Mouse (Mus musculus) hindbrain, embryonic 14.5 days (tissue): ENCODE measurements around the gene Cc2d2a. TPM values are rescaled to one million over a fixed set of nuclear protein-coding genes. Genes with fewer than 3 reads are reported as not detected.

ENCODE experiments used
- ATAC-seq: fragments of 200-750 bp; cut with Nextera tagmentation; 2 replicates; pipeline ENCODE4 v1.8.0; 2017; ENCODE audit warnings: moderate number of reproducible peaks, mild to moderate bottlenecking, moderate TSS enrichment, moderate library complexity; ENCODE audit not compliant: low FRiP score
- DNase-seq: peaks from one replicate; pipeline ENCODE4 v3.0.0-alpha.2; 2015; ENCODE audit warnings: low spot score
- H3K27ac ChIP-seq: fragments of 300-500 bp; sonication (generic); 2 replicates; pipeline ENCODE4 v1.5.1; 2014; ENCODE audit warnings: mild to moderate bottlenecking, moderate library complexity
- H3K27me3 ChIP-seq: fragments of 300-500 bp; sonication (generic); 2 replicates; pipeline ENCODE4 v1.6.1; 2014; ENCODE audit warnings: mild to moderate bottlenecking, low read length, mixed read lengths; ENCODE audit not compliant: control insufficient read depth, insufficient read depth
- H3K36me3 ChIP-seq: fragments of 300-500 bp; sonication (generic); replicated peaks from 2 replicates; pipeline ENCODE4 v1.6.1; 2014; ENCODE audit not compliant: control insufficient read depth, insufficient read depth
- H3K4me1 ChIP-seq: fragments of 300-500 bp; sonication (generic); replicated peaks from 2 replicates; pipeline ENCODE4 v1.6.1; 2014; ENCODE audit warnings: antibody characterized with exemption, low read length, mixed read lengths; ENCODE audit not compliant: control insufficient read depth, insufficient read depth
- H3K4me2 ChIP-seq: fragments of 300-500 bp; sonication (generic); replicated peaks from 2 replicates; pipeline ENCODE4 v1.6.1; 2014; ENCODE audit warnings: mild to moderate bottlenecking, moderate library complexity
- H3K4me3 ChIP-seq: fragments of 300-500 bp; sonication (generic); replicated peaks from 2 replicates; pipeline ENCODE4 v1.5.1; 2014; ENCODE audit warnings: mild to moderate bottlenecking, low read length
- H3K9ac ChIP-seq: fragments of 300-500 bp; sonication (generic); 2 replicates; pipeline ENCODE4 v1.6.1; 2014
- H3K9me3 ChIP-seq: fragments of 300-500 bp; sonication (generic); 2 replicates; pipeline ENCODE4 v1.6.1; 2016; ENCODE audit warnings: low read length; ENCODE audit not compliant: control insufficient read depth
- WGBS: fragments of 180-500 bp; shearing (Covaris S2); extraction: QIAGEN DNeasy Blood & Tissue Kit; methylation state at CpG from one replicate; pipeline ENCODE4 v1.1.7; 2014; 5-methylcytosine and 5-hydroxymethylcytosine counted together
- polyA plus RNA-seq: library from polyadenylated mRNA; unstranded; fragments of >200 nt; fragmentation: Nextera tagmentation; extraction: Ambion mirVana; gene quantifications from 2 replicates; pipeline ENCODE4 v1.2.1, GENCODE M21; 2014

The Cc2d2a gene
- polyA plus RNA-seq, 1 experiment from 2014 or later = 6.1 TPM

- H3K4me3 ChIP-seq = no peak overlapping the region
- no peak overlapping the region for H3K27ac ChIP-seq
- DNase-seq (no peak), ATAC-seq (no peak)
- H3K9me3 ChIP-seq = no peaks in the 10 kb centered on the region
- H3K9ac ChIP-seq = no peak overlapping the region
- WGBS = 93% methylated on average over 3 of the region's 3 CpGs
- peaks cover 29% of the 10 kb centered on the region for H3K36me3 ChIP-seq
- H3K27me3 ChIP-seq = no peaks in the 10 kb centered on the region
- H3K4me2 ChIP-seq = no peak overlapping the region
- H3K4me1 ChIP-seq = no peaks in the 10 kb centered on the region
Measured at GRCm38 (mm10) chr5:43770618-43771354, 108.6 kb downstream of the Cc2d2a start.

DNA sequence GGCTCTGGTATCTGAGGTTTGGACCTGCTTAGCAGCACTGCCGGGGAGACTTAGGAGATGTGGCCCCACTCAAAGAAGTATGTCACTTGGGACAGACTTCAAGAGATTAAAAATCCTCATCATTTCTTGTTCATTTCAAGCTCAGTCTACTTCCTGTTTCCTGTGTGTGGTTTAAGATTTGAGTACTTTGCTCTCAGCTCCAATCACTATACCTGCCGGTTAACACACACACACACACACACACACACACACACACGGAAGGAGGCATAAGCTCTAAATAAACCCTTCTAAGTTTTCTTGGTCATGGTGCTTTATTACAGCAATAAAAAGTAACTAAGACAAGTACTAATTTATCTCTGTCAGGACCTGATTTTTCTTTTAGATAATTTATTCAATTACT is 109.4 kb downstream of the Cc2d2a start:
- WGBS = 90% methylated on average over 3 of the region's 3 CpGs
- Histone ChIP-seq H3K9me3 (no peaks in the 10 kb centered on the region), H3K27me3 (no peaks in the 10 kb centered on the region), H3K36me3 (peaks cover 28% of the 10 kb centered on the region), H3K4me1 (peaks cover 5% of the 10 kb centered on the region; the same call in 1 of the 2 replicates), H3K4me3 (no peak overlapping the region), H3K4me2 (no peak overlapping the region), H3K9ac (no peak overlapping the region), H3K27ac (no peak overlapping the region)
- DNase-seq (no peak), ATAC-seq (no peak)

- Histone ChIP-seq H3K27ac (no peak overlapping the region; the same call in 1 of the 2 replicates), H3K27me3 (no peaks in the 10 kb centered on the region), H3K4me3 (no peak overlapping the region), H3K4me2 (no peak overlapping the region), H3K9me3 (no peaks in the 10 kb centered on the region), H3K36me3 (peaks cover 2% of the 10 kb centered on the region; the same call in 1 of the 2 replicates), H3K9ac (no peak overlapping the region), H3K4me1 (peaks cover 20% of the 10 kb centered on the region)
- ATAC-seq = no peak
- DNase-seq = no peak
Measured at GRCm38 (mm10) chr5:43776407-43776806, 114.3 kb downstream of the Cc2d2a start.

DNA sequence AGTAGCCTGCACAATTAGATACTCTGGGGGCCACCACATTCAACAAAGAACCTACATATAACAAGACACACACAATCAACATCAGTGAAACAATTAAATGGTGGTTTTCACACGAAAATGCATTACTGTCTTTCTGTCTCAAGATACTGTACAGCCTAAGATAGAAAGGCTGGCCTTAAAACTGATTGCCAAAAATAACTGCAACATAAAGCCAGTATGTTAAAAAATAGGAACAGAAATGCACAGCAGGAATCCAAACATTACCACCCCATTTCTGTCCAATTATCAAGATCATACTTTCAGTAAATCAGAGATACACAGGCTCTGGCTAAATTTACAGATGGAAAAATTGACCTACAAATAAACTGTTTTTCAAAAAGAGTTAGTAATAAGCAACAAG is 114.8 kb downstream of the Cc2d2a start:
- WGBS = 63% methylated on average over 1 of the region's 1 CpGs
- H3K4me2 ChIP-seq = no peak overlapping the region
- no peak for DNase-seq
- H3K9ac ChIP-seq = no peak overlapping the region
- H3K27me3 ChIP-seq = no peaks in the 10 kb centered on the region
- no peak overlapping the region for H3K27ac ChIP-seq
- no peak for ATAC-seq
- no peaks in the 10 kb centered on the region for H3K9me3 ChIP-seq
- peaks cover 20% of the 10 kb centered on the region for H3K4me1 ChIP-seq
- no peaks in the 10 kb centered on the region for H3K36me3 ChIP-seq
- no peak overlapping the region for H3K4me3 ChIP-seq

GRCm38 (mm10) chr5:43778583-43778982 is 116.4 kb downstream of the Cc2d2a start:
- Histone ChIP-seq H3K27ac (no peak overlapping the region), H3K36me3 (no peaks in the 10 kb centered on the region), H3K9ac (no peak overlapping the region), H3K4me1 (peaks cover 28% of the 10 kb centered on the region), H3K27me3 (no peaks in the 10 kb centered on the region), H3K9me3 (no peaks in the 10 kb centered on the region), H3K4me3 (no peak overlapping the region), H3K4me2 (no peak overlapping the region)
- 92% methylated on average over 3 of the region's 3 CpGs for WGBS
- DNase-seq (no peak), ATAC-seq (no peak)

GRCm38 (mm10) chr5:43781423-43781976 is 119.4 kb downstream of the Cc2d2a start:
- Histone ChIP-seq H3K4me1 (peaks cover 24% of the 10 kb centered on the region), H3K27ac (peak overlapping the region; percentile 100), H3K9ac (peak overlapping the region; percentile 97), H3K9me3 (no peaks in the 10 kb centered on the region), H3K4me2 (peak overlapping the region; percentile 93), H3K27me3 (no peaks in the 10 kb centered on the region), H3K4me3 (peak overlapping the region; percentile 94), H3K36me3 (no peaks in the 10 kb centered on the region)
- peak; percentile 82 for ATAC-seq
- no peak for DNase-seq
- WGBS = under 1% methylated on average over 58 of the region's 61 CpGs

DNA sequence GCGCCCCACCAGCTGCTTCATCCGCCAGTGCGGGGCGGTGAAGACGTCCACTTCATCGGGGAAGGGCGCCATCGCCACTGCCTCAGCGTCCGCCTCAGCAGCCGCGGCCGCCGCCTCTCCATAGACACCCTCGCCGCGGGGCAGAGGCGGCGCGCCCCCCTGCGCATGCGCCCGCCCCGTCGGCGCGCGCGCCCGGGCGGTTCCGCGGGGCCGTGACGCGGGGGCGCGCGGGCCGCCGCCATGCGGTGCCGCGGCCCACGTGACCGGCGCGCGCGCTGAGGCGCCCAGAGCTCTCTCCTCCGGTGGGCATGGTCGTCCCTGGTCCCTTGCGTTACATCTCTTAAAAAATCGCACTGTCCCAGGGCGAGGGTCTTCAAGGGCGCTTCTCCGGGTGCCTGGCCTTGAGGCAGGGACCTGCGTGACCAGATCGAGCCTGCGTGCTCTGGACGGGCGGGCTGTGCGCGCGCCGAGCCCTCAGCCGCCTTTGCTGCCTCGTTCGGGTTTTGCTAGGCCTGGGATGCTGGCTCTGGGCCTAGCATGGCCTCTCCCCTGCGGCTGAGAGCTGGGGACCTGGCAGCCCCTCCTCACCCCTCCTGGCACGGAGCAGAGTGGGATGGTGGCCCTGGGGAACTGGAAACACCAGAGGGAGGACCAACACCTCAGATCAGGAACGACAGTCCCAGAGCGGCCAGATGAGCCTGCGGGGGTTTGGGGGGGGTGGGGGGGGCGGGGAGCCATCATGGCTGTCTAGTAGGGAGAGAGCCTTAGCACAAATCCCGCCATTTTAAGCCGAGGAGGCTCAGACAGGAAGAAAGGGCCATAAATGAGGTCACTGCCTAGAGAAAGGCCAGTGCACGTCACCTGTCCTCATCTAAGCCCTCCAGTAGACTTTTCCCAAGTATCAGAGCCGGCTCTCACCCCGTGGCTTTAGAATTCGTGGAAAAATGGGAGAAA is 120.1 kb downstream of the Cc2d2a start:
- Histone ChIP-seq H3K27me3 (no peaks in the 10 kb centered on the region), H3K36me3 (no peaks in the 10 kb centered on the region), H3K27ac (peak overlapping the region; percentile 100), H3K4me2 (peak overlapping the region; percentile 93), H3K4me3 (peak overlapping the region; percentile 94), H3K9ac (peak overlapping the region; percentile 97), H3K9me3 (no peaks in the 10 kb centered on the region), H3K4me1 (peaks cover 18% of the 10 kb centered on the region)
- peak; percentile 95 for ATAC-seq
- 4% methylated on average over 71 of the region's 82 CpGs for WGBS
- peak; percentile 89 for DNase-seq

DNA sequence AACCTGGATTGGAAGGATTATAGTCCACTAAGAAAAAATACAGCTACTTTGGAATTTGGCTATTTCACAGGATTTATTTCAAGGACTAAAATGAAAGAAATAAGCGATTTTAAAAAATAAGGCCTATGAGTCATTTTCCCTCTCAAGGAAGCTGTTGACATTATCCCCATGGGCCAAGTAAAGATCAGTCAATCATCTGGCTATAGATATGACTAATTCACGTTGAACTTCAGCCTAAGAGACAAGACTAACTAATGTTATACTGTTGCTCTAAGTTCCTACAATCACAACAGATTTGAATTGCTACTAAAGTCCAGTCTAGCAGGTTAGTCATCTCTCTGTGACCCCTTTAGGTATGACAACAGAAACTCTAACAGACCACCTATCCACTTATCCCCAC is 121.8 kb downstream of the Cc2d2a start:
- Histone ChIP-seq H3K4me3 (no peak overlapping the region), H3K4me1 (peaks cover 18% of the 10 kb centered on the region), H3K9me3 (no peaks in the 10 kb centered on the region), H3K27me3 (no peaks in the 10 kb centered on the region), H3K4me2 (no peak overlapping the region), H3K36me3 (no peaks in the 10 kb centered on the region), H3K9ac (no peak overlapping the region), H3K27ac (no peak overlapping the region)
- ATAC-seq (no peak), DNase-seq (no peak)
- WGBS = 90% methylated on average over 2 of the region's 2 CpGs

- no peak for DNase-seq
- WGBS = 96% methylated on average over 4 of the region's 4 CpGs
- Histone ChIP-seq H3K36me3 (no peaks in the 10 kb centered on the region), H3K4me2 (no peak overlapping the region), H3K4me1 (peaks cover 8% of the 10 kb centered on the region), H3K4me3 (no peak overlapping the region), H3K27ac (no peak overlapping the region), H3K9me3 (no peaks in the 10 kb centered on the region), H3K27me3 (no peaks in the 10 kb centered on the region), H3K9ac (no peak overlapping the region)
- ATAC-seq = no peak
Measured at GRCm38 (mm10) chr5:43786607-43787006, 124.5 kb downstream of the Cc2d2a start.
